Mouse (Mus musculus) small intestine, adult 2 months (tissue): Measurements from ENCODE around the gene Gstm6. TPM values are rescaled to one million over a fixed set of nuclear protein-coding genes. Genes with fewer than 3 reads are reported as not detected.

Source experiments
- H3K27ac ChIP-seq: fragments of 200-500 bp; 2 replicates; pipeline ENCODE4 v1.5.1; 2012; ENCODE audit warnings: low read depth, low read length, control low read depth, inconsistent platforms; ENCODE audit not compliant: insufficient read depth
- H3K27me3 ChIP-seq: fragments of 200-500 bp; 2 replicates; pipeline ENCODE4 v1.6.1; 2012; ENCODE audit warnings: mild to moderate bottlenecking, moderate library complexity, low read length, inconsistent platforms; ENCODE audit not compliant: control insufficient read depth, insufficient read depth
- H3K36me3 ChIP-seq: fragments of 200-500 bp; 2 replicates; pipeline ENCODE4 v1.6.1; 2012; ENCODE audit warnings: mild to moderate bottlenecking, low read length, control low read depth, inconsistent platforms; ENCODE audit not compliant: control insufficient read depth, insufficient read depth
- H3K4me1 ChIP-seq: fragments of 200-500 bp; 2 replicates; pipeline ENCODE4 v1.6.1; 2012; ENCODE audit warnings: low read length, inconsistent platforms, mixed read lengths; ENCODE audit not compliant: control insufficient read depth, insufficient read depth, insufficient read length
- H3K4me3 ChIP-seq: fragments of 200-500 bp; 2 replicates; pipeline ENCODE4 v1.5.1; 2012; ENCODE audit warnings: low read depth, mild to moderate bottlenecking, control low read depth, inconsistent platforms, low read length, moderate library complexity
- CTCF ChIP-seq: fragments of 200-500 bp; IDR thresholded peaks from 2 replicates; pipeline ENCODE4 v1.5.1; 2012; ENCODE audit warnings: low read depth, mild to moderate bottlenecking, control low read depth, inconsistent platforms, low read length, moderate library complexity, mixed read lengths; ENCODE audit not compliant: insufficient replicate concordance, insufficient read length; ENCODE audit errors: extremely low read depth
- POLR2A ChIP-seq: fragments of 200-500 bp; IDR thresholded peaks from 2 replicates; pipeline ENCODE4 v1.6.1; 2012; ENCODE audit warnings: low read depth, mild to moderate bottlenecking, control low read depth, inconsistent platforms, low read length, moderate library complexity
- WGBS: fragments of 180-500 bp; shearing (Covaris S2); methylation state at CpG from one replicate; pipeline ENCODE4 v1.1.7; 2018; 5-methylcytosine and 5-hydroxymethylcytosine counted together
- polyA plus RNA-seq: library from polyadenylated mRNA; depleted of rRNA; stranded (reverse); fragments of >200 nt; gene quantifications from 2 replicates; pipeline ENCODE4 v1.2.3, GENCODE M21; 2012

Gstm6 gene
- polyA plus RNA-seq, 1 experiment = 9.5 TPM

DNA sequence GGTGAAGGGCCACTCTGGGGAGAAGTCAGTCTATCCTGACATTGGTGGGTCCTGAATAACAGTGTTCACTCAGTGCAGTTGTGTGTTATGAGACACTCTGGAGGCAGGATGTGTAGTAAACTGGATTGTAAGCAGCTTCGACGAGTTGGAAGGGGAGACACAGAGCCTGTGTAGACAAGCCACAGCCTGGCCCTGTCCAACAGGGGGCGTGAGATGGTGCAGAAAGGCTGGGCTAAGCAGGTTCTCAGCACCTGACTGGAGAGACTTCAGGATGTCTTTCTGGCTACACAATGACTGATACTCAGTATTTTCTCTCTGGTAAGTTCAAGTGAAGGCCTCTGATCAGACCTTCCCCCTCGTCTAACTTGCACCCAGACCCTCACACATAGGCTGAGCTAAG, 2.2 kb upstream of the Gstm6 start:
- Histone ChIP-seq H3K27ac (no peak overlapping the region), H3K36me3 (no peaks in the 10 kb centered on the region), H3K4me3 (no peak overlapping the region), H3K4me1 (no peaks in the 10 kb centered on the region; the same call in 1 of the 2 replicates), H3K27me3 (no peaks in the 10 kb centered on the region)
- no peak for TF ChIP-seq POLR2A
- no peak for TF ChIP-seq CTCF
- 75% methylated on average over 4 of the region's 4 CpGs for WGBS

DNA sequence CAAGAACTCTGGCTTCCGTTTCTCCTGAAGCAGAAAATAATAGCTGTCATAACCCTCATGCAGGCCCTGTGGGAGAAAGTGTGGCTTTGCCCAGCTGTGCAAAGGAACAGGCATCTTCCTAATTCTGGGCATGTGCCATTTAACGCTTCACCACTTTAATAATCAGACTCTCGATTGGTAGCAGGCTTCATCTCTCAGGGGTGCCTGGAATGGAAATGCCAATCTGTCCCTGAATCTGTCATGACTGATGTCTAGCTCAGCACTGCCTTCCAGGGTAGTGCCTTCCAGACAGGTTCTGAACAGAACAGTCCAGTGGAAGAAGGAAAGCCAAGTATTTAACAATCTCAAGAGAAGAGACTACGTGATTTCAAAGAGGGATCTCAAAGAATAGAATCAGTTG, 2.3 kb downstream of the Gstm6 start:
- TF ChIP-seq CTCF (no peak), POLR2A (no peak)
- Histone ChIP-seq H3K4me3 (no peak overlapping the region), H3K27ac (no peak overlapping the region), H3K36me3 (no peaks in the 10 kb centered on the region), H3K27me3 (no peaks in the 10 kb centered on the region), H3K4me1 (peaks cover 5% of the 10 kb centered on the region; the same call in 1 of the 2 replicates)
- 91% methylated on average over 4 of the region's 4 CpGs for WGBS

DNA sequence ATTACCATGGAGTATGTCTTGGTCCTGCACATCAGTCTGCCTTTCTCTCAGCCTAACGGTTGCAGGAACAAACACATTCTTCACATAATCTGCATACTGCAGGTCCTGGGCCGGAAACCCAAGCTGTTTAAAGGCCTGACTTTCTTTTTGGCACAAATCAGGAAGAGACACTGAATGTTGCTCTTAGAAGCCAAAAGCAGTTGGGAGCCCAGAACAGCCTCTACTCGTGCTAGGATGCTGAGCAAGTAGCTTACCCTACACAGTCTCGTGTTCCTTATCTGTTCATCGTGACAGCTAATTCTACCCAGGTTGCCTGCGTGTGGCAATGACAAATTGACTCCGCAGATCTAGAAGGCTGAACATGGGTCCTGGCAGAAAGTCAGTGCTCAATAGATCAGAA, 3.0 kb downstream of the Gstm6 start:
- 79% methylated on average over 7 of the region's 7 CpGs for WGBS

DNA sequence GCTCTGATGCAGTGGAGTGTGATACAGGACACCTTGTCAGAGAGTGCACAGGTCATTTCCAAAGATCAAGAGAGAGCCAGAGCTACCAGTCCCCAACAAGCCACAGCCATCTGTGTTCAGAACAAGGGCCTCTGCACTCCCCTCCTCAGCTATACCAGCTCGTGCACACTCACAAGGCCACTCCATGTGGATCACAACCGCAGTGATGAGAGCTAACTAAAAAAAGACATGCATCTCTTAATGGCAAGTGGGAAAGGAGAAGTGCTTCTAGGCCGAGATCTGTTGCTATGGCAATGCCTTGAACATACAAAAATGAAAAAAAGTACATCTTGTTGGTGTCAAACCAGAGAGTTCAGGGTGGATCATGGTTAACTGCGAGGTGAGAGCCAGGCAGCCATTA, 3.7 kb downstream of the Gstm6 start:
- TF ChIP-seq CTCF (no peak), POLR2A (no peak)
- Histone ChIP-seq H3K27ac (no peak overlapping the region), H3K4me1 (peaks cover 5% of the 10 kb centered on the region; the same call in 1 of the 2 replicates), H3K36me3 (no peaks in the 10 kb centered on the region), H3K27me3 (no peaks in the 10 kb centered on the region), H3K4me3 (no peak overlapping the region)
- 71% methylated on average over 4 of the region's 4 CpGs for WGBS

More for the DNA sequence above, 3.0 kb downstream of the Gstm6 start:
- H3K27me3 ChIP-seq = no peaks in the 10 kb centered on the region
- no peaks in the 10 kb centered on the region for H3K36me3 ChIP-seq
- TF ChIP-seq CTCF = no peak
- TF ChIP-seq POLR2A = no peak
- peaks cover 5% of the 10 kb centered on the region; the same call in 1 of the 2 replicates for H3K4me1 ChIP-seq
- H3K4me3 ChIP-seq = no peak overlapping the region
- H3K27ac ChIP-seq = no peak overlapping the region

DNA sequence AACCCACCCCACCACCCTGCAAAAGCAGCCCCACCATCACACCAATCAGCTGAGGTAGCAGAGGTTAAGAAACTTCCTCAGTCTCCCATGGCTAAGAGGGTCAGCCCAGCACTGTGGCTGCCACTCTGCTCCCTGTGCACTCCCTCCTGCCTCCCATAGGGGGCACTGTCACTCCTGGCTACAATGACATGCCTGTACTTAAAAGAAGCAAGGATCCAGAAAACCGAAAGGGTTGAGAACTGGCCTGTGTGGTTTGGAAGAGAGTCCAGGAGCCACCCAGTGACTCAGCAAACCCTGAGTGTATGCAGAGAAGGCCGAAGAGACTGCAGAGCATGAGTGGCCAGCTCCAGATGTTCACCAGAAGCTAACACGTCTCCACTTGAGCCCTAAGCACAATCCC, 4.1 kb downstream of the Gstm6 start:
- 21% methylated on average over 3 of the region's 3 CpGs for WGBS

DNA sequence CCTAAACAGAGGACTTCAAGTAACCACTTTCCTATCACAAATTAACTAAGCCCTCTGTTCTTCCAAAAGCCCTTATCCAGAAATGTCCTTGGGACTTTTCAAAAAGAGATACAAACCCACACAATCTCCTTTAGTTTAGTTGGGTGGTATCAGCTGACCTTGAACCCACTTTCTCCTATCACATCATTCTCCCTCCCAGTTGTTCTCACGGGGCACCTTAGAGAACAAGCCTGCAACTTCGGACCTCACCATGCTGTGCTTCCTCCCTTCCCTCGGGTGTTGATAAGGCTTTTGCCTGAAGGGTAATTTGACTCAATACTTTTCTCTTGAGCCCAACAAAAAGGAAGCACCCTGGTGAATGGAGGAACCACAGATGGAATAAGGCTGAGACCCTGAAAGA, 7.7 kb downstream of the Gstm6 start:
- TF ChIP-seq POLR2A (no peak), CTCF (no peak)
- H3K27ac ChIP-seq = no peak overlapping the region
- 42% methylated on average over 3 of the region's 3 CpGs for WGBS

More for the DNA sequence above, 4.1 kb downstream of the Gstm6 start:
- no peak overlapping the region for H3K27ac ChIP-seq
- TF ChIP-seq CTCF (peak; percentile 87), POLR2A (no peak)
- peaks cover 5% of the 10 kb centered on the region; the same call in 1 of the 2 replicates for H3K4me1 ChIP-seq
- H3K27me3 ChIP-seq = no peaks in the 10 kb centered on the region
- no peaks in the 10 kb centered on the region for H3K36me3 ChIP-seq
- H3K4me3 ChIP-seq = no peak overlapping the region

DNA sequence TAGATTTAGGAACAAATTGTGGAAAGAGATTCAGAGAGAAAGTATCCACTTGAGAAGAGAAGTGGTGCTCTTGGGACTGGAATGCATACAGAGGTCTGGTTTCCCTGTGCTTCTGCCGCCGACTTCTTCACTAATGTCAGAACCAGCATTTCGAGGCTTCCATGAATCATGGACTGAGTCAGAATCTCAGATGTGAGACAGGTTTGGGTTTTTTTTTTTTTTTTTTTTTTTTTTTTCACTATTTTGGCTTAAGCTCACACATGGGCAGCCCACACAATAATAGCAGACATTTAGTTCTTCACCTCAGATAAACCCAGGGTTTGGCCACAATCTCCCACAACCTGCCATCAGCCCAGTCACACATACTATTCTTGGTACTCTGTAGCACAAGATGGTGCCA, 8.3 kb downstream of the Gstm6 start:
- H3K4me3 ChIP-seq = no peak overlapping the region
- WGBS = 88% methylated on average over 3 of the region's 3 CpGs
- peaks cover 9% of the 10 kb centered on the region; the same call in 1 of the 2 replicates for H3K4me1 ChIP-seq
- TF ChIP-seq CTCF = no peak
- TF ChIP-seq POLR2A = no peak
- no peak overlapping the region for H3K27ac ChIP-seq
- H3K36me3 ChIP-seq = no peaks in the 10 kb centered on the region
- no peaks in the 10 kb centered on the region for H3K27me3 ChIP-seq

More for the DNA sequence above, 7.7 kb downstream of the Gstm6 start:
- Histone ChIP-seq H3K36me3 (no peaks in the 10 kb centered on the region), H3K4me1 (peaks cover 9% of the 10 kb centered on the region; the same call in 1 of the 2 replicates), H3K27me3 (no peaks in the 10 kb centered on the region), H3K4me3 (no peak overlapping the region)

DNA sequence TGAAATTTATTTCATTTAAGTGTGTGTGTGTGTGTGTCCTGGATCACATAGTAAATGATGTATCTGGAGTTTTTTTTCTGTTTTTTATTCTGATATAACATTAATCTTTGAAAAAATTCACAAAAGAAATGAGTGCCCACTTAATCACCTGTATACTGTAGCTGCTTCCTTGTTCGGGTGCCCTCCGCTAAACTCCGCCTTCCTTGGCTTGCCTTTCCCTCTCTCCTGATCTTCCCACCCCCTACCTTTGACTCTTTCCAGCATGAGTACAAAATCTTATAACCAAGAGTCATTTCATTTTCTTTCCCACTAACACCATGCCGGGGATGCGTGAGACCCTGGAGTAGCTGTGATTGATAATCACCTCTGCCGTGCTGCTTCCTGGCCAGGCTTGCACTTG, 11.4 kb downstream of the Gstm6 start:
- Histone ChIP-seq H3K27me3 (no peaks in the 10 kb centered on the region), H3K36me3 (no peaks in the 10 kb centered on the region), H3K27ac (peak overlapping the region; percentile 30; the same call in 1 of the 2 replicates), H3K4me3 (peak overlapping the region; percentile 27; the same call in 1 of the 2 replicates), H3K4me1 (peaks cover 4% of the 10 kb centered on the region; the same call in 1 of the 2 replicates)
- 27% methylated on average over 6 of the region's 6 CpGs for WGBS
- TF ChIP-seq POLR2A (no peak), CTCF (no peak)
